Mouse (Mus musculus) E14TG2a.4 (cell line): ENCODE data around the gene Ehbp1.

ENCODE experiments used
- H3K27me3 ChIP-seq: 2 replicates; pipeline ENCODE4 v1.6.1; 2014; ENCODE audit warnings: low read length, control low read depth; ENCODE audit not compliant: insufficient read depth
- H3K36me3 ChIP-seq: 2 replicates; pipeline ENCODE4 v1.6.1; 2014; ENCODE audit warnings: low read length, control low read depth; ENCODE audit not compliant: insufficient read depth
- H3K4me1 ChIP-seq: replicated peaks from 2 replicates; pipeline ENCODE4 v1.6.1; 2014; ENCODE audit warnings: low read depth, low read length, control low read depth
- H3K4me3 ChIP-seq: replicated peaks from 2 replicates; pipeline ENCODE4 v1.5.1; 2014; ENCODE audit warnings: mild to moderate bottlenecking, low read length
- H3K9me3 ChIP-seq: 2 replicates; pipeline ENCODE4 v1.6.1; 2014; ENCODE audit warnings: low read length, control low read depth
- CTCF ChIP-seq: conservative IDR thresholded peaks from 2 replicates; pipeline ENCODE4 v1.5.1; 2014; ENCODE audit warnings: low read length
- NANOG ChIP-seq: IDR thresholded peaks from 2 replicates; pipeline ENCODE4 v1.6.1; 2014; ENCODE audit warnings: borderline replicate concordance, low read length, mixed read lengths
- POU5F1 ChIP-seq: IDR thresholded peaks from 2 replicates; pipeline ENCODE4 v1.6.1; 2014; ENCODE audit warnings: low read length, borderline replicate concordance

The Ehbp1 gene

GRCm38 (mm10) chr11:22007088-22007780 is 334.9 kb downstream of the Ehbp1 start:
- no peak for TF ChIP-seq NANOG
- TF ChIP-seq POU5F1: no peak
- TF ChIP-seq CTCF: no peak
- H3K4me3 ChIP-seq: peak overlapping the region; percentile 60

GRCm38 (mm10) chr11:22006471-22007087 is 335.5 kb downstream of the Ehbp1 start:
- Histone ChIP-seq H3K4me1 (peaks cover 51% of the 10 kb centered on the region), H3K4me3 (peak overlapping the region; percentile 60), H3K36me3 (no peaks in the 10 kb centered on the region), H3K27me3 (peaks cover 81% of the 10 kb centered on the region), H3K9me3 (peaks cover 12% of the 10 kb centered on the region; the same call in 1 of the 2 replicates)
- TF ChIP-seq POU5F1: no peak
- TF ChIP-seq NANOG: no peak
- TF ChIP-seq CTCF: no peak

More at GRCm38 (mm10) chr11:22007088-22007780, 334.9 kb downstream of the Ehbp1 start:
- Histone ChIP-seq H3K27me3 (peaks cover 75% of the 10 kb centered on the region), H3K36me3 (no peaks in the 10 kb centered on the region), H3K9me3 (peaks cover 12% of the 10 kb centered on the region; the same call in 1 of the 2 replicates), H3K4me1 (peaks cover 51% of the 10 kb centered on the region)

- Histone ChIP-seq H3K9me3 (0 out of 2 replicates have a peak, but pooled peaks cover 6% of the 10 kb centered on the region), H3K27me3 (peaks cover 81% of the 10 kb centered on the region), H3K36me3 (no peaks in the 10 kb centered on the region), H3K4me1 (peaks cover 54% of the 10 kb centered on the region), H3K4me3 (no peak overlapping the region)
- TF ChIP-seq NANOG (no peak), POU5F1 (no peak), CTCF (no peak)
Measured at GRCm38 (mm10) chr11:22005281-22005870, 336.7 kb downstream of the Ehbp1 start.

GRCm38 (mm10) chr11:22004331-22004841 is 337.7 kb downstream of the Ehbp1 start:
- Histone ChIP-seq H3K27me3 (peaks cover 86% of the 10 kb centered on the region), H3K4me3 (peak overlapping the region; percentile 26; the same call in 1 of the 2 replicates), H3K9me3 (0 out of 2 replicates have a peak, but pooled peaks cover 6% of the 10 kb centered on the region), H3K4me1 (peaks cover 64% of the 10 kb centered on the region), H3K36me3 (no peaks in the 10 kb centered on the region)
- TF ChIP-seq POU5F1 (no peak), CTCF (no peak), NANOG (no peak)

- TF ChIP-seq NANOG: no peak
- TF ChIP-seq POU5F1: no peak
- no peak for TF ChIP-seq CTCF
- peaks cover 94% of the 10 kb centered on the region for H3K27me3 ChIP-seq
Measured at GRCm38 (mm10) chr11:22003341-22003981, 338.6 kb downstream of the Ehbp1 start.

DNA sequence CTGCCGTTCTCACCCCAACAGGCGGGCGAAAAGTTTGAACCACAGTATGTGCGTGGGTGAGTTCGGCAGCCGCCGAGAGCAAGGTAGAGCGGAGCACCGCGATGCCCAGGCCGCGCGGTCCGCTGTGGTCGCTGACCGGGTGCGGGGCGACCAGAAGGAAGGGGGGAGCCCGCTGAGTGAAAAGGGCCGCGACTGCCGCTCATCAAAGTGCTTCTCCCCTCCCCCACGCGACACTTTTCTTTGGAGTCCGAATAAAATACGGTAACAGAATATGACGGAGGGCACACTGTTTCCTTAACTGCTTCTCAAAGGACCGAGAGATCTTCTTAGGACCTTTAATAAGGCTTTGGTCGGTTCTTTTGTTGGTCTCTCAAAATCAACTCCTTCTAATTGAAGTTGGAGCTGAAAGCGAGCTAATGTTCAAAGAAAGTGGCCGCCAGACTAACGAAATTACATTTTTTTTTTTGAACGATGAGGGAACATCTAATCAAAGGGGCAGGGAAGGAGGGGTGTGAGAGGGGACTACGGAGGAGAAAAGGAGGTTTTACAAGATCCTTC is 339.2 kb downstream of the Ehbp1 start, which contains the start of gene Otx1:
TSS of gene Otx1 (minus strand) at position 115 of the 558 bp plus-strand sequence.
- Histone ChIP-seq H3K36me3 (no peaks in the 10 kb centered on the region), H3K4me1 (peaks cover 70% of the 10 kb centered on the region)
- TF ChIP-seq NANOG: no peak
- TF ChIP-seq CTCF: no peak
- TF ChIP-seq POU5F1: no peak

More at GRCm38 (mm10) chr11:22003341-22003981, 338.6 kb downstream of the Ehbp1 start:
- Histone ChIP-seq H3K4me3 (0 out of 2 replicates have a peak overlapping the region, but pooled peaks have one; percentile 23), H3K36me3 (no peaks in the 10 kb centered on the region), H3K4me1 (peaks cover 70% of the 10 kb centered on the region), H3K9me3 (0 out of 2 replicates have a peak, but pooled peaks cover 6% of the 10 kb centered on the region)

DNA sequence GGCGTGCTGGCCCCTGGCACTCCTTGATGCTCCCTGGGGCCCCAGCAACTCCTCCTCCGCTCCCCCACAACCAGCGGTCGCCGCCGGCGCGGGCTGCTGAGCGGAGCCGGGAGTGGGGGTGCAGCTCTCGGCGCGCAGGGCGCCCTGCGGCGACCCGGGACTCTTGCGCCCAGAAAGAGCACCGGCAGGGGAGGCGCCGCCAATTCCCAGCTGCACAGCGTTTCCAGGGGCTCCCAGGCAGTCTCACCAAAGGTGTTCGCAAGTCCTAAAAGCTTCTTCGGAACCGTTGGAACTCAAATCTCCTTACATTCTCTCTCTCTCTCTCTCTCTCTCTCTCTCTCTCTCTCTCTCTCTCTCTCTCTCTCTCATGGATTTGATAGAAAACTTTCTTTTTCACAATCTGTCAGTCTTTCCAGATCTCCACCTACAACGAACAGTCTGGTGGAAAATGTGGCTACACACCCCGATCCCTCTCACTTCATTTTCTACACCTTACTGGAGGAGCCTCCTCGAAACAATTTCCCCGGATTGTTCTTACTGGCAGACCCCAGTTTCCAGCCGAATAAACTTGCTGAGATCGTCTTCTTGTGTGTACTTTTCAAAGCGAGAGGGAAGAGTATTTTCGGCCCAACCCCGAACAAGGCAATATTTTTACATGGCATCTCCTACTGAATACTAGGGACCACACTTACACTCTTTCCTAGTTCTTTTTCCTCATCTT is 339.9 kb downstream of the Ehbp1 start:
- TF ChIP-seq CTCF (no peak), POU5F1 (no peak), NANOG (no peak)
- Histone ChIP-seq H3K9me3 (0 out of 2 replicates have a peak, but pooled peaks cover 6% of the 10 kb centered on the region), H3K36me3 (no peaks in the 10 kb centered on the region), H3K4me1 (peaks cover 70% of the 10 kb centered on the region), H3K4me3 (peak overlapping the region; percentile 82), H3K27me3 (peaks cover 94% of the 10 kb centered on the region)

More for the DNA sequence above, 339.2 kb downstream of the Ehbp1 start, which contains the start of gene Otx1:
- Histone ChIP-seq H3K4me3 (peak within 1 kb of the TSS; percentile 82), H3K27me3 (peaks cover 94% of the 10 kb centered on the region), H3K9me3 (0 out of 2 replicates have a peak, but pooled peaks cover 6% of the 10 kb centered on the region)
